Mouse (Mus musculus) neural tube, embryonic 15.5 days (tissue): Measurements from ENCODE around the gene Cep19. TPM values are rescaled to one million over a fixed set of nuclear protein-coding genes. Genes with fewer than 3 reads are reported as not detected.

ENCODE experiments used
- ATAC-seq: fragments of 200-750 bp; cut with Nextera tagmentation; 2 replicates; pipeline ENCODE4 v1.8.0; 2017; ENCODE audit warnings: mild to moderate bottlenecking, moderate TSS enrichment, moderate library complexity; ENCODE audit not compliant: low FRiP score
- H3K27ac ChIP-seq: fragments of 300-500 bp; sonication (generic); replicated peaks from 2 replicates; pipeline ENCODE4 v1.5.1; 2015; ENCODE audit warnings: mild to moderate bottlenecking, inconsistent platforms
- H3K27me3 ChIP-seq: fragments of 300-500 bp; sonication (generic); replicated peaks from 2 replicates; pipeline ENCODE4 v1.6.1; 2015; ENCODE audit warnings: inconsistent platforms
- H3K36me3 ChIP-seq: fragments of 300-500 bp; sonication (generic); 2 replicates; pipeline ENCODE4 v1.6.1; 2015; ENCODE audit warnings: inconsistent platforms
- H3K4me1 ChIP-seq: fragments of 300-500 bp; sonication (generic); 2 replicates; pipeline ENCODE4 v1.6.1; 2015; ENCODE audit warnings: inconsistent platforms
- H3K4me2 ChIP-seq: fragments of 300-500 bp; sonication (generic); 2 replicates; pipeline ENCODE4 v1.6.1; 2015; ENCODE audit warnings: inconsistent platforms, mild to moderate bottlenecking, moderate library complexity
- H3K4me3 ChIP-seq: fragments of 300-500 bp; sonication (generic); replicated peaks from 2 replicates; pipeline ENCODE4 v1.5.1; 2015; ENCODE audit warnings: mild to moderate bottlenecking, inconsistent platforms
- H3K9ac ChIP-seq: fragments of 300-500 bp; sonication (generic); replicated peaks from 2 replicates; pipeline ENCODE4 v1.6.1; 2015; ENCODE audit warnings: mild to moderate bottlenecking, inconsistent platforms
- H3K9me3 ChIP-seq: fragments of 300-500 bp; sonication (generic); replicated peaks from 2 replicates; pipeline ENCODE4 v1.6.1; 2016; ENCODE audit warnings: inconsistent platforms
- WGBS: fragments of 180-500 bp; shearing (Covaris S2); methylation state at CpG from one replicate; pipeline ENCODE4 v1.1.7; 2015; ENCODE audit warnings: mixed read lengths; 5-methylcytosine and 5-hydroxymethylcytosine counted together
- polyA plus RNA-seq: library from polyadenylated mRNA; unstranded; fragments of >200 nt; fragmentation: Nextera tagmentation; extraction: Ambion mirVana; gene quantifications from 2 replicates; pipeline ENCODE4 v1.2.1, GENCODE M21; 2015

The Cep19 gene
- polyA plus RNA-seq, 1 experiment from 2014 or later: 48.0 TPM

DNA sequence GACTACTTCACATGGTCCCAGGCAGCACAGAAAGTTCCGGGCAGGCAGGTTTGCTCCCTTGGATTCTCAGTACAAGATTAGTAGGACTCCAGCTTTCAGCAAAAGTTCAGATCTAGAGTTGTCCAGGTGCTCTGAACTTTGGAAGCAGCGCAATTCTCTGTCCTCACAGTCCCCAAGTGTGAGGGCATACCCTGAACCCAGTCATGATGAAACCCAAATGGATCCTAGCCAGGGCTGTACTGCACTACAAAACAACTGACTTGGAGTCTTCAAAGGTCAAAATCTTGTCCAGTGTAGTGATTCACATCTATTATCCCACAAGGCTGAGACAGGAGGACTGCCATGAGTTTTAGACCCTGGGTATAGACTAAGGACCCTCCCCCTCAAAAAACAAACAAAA, 57.8 kb downstream of the Cep19 start:
- no peak overlapping the region for H3K9ac ChIP-seq
- no peaks in the 10 kb centered on the region for H3K36me3 ChIP-seq
- H3K27ac ChIP-seq: no peak overlapping the region
- H3K9me3 ChIP-seq: no peaks in the 10 kb centered on the region
- H3K4me2 ChIP-seq: no peak overlapping the region
- whole genome bisulfite sequencing: 90% methylated on average over 2 of the region's 2 CpGs
- H3K27me3 ChIP-seq: no peaks in the 10 kb centered on the region
- H3K4me3 ChIP-seq: no peak overlapping the region
- ATAC-seq: no peak
- H3K4me1 ChIP-seq: peaks cover 13% of the 10 kb centered on the region

Other genes with a start within 250 kb of the Cep19 start
- 0.42 and 0.61 TPM in 2 replicates for gene Meltf, start 221.0 kb upstream of the Cep19 start, polyA plus RNA-seq
- gene Pigz, start 165.9 kb upstream of the Cep19 start, polyA plus RNA-seq: 5.2 and 5.7 TPM in 2 replicates
- 111 and 126 TPM in 2 replicates for gene 0610012G03Rik, start 151.3 kb upstream of the Cep19 start, polyA plus RNA-seq
- gene Ncbp2, start 151.3 kb upstream of the Cep19 start, polyA plus RNA-seq: 90.5 and 98.7 TPM in 2 replicates
- 15.5 and 16.1 TPM in 2 replicates for gene Senp5, start 96.5 kb upstream of the Cep19 start, polyA plus RNA-seq
- 23.1 and 26.7 TPM in 2 replicates for gene Pak2, start 20.5 kb upstream of the Cep19 start, polyA plus RNA-seq
- 93.0 and 95.2 TPM in 2 replicates for gene Pigx, start 60 bp upstream of the Cep19 start, polyA plus RNA-seq
- 6.6 and 22.3 TPM in 2 replicates for gene Nrros, start 65.8 kb downstream of the Cep19 start, polyA plus RNA-seq
- gene Bex6, start 80.0 kb downstream of the Cep19 start, polyA plus RNA-seq: 1.6 TPM in 1 of 2 replicates, not detected in the other
- 13.8 and 17.9 TPM in 2 replicates for gene Fbxo45, start 147.4 kb downstream of the Cep19 start, polyA plus RNA-seq
- gene Wdr53, start 147.4 kb downstream of the Cep19 start, polyA plus RNA-seq: 13.6 and 14.8 TPM in 2 replicates
- not detected in 2 replicates for gene Smco1, start 171.7 kb downstream of the Cep19 start, polyA plus RNA-seq
- gene Rnf168, start 177.7 kb downstream of the Cep19 start, polyA plus RNA-seq: 25.5 and 28.9 TPM in 2 replicates
- 20.8 and 24.7 TPM in 2 replicates for gene Ubxn7, start 232.5 kb downstream of the Cep19 start, polyA plus RNA-seq